Mouse (Mus musculus) left cerebral cortex, adult 2 months (tissue): ENCODE measurements at regions not wholly inside any gene's neighbourhood (a gene's known extent, or its start where the extent isn't known, plus 50 kb on each side); places are given as distances from the start of the nearest gene placed in this dataset.

Source experiments
- DNase-seq, 2 experiments: peaks; one replicate each; pipeline ENCODE4 v3.0.0; 2021 to 2022; ENCODE audit warnings: low spot score in 2 of 2, mixed read lengths in 1 of 2; ENCODE audit errors: extremely low spot score in 1 of 2
- H3K27ac ChIP-seq: fragments of 200-600 bp; 2 replicates; pipeline ENCODE4 v1.8.1; 2022
- H3K4me3 ChIP-seq: fragments of 200-600 bp; 2 replicates; pipeline ENCODE4 v1.8.1; 2022
- CTCF ChIP-seq: fragments of 200-600 bp; IDR thresholded peaks from 2 replicates; pipeline ENCODE4 v1.8.1; 2022; ENCODE audit warnings: antibody characterized with exemption, mild to moderate bottlenecking, moderate library complexity
- intact Hi-C: fragments of 180-260 bp; cut with DNase I; formaldehyde crosslinking; loops from one replicate; pipeline ENCODE4 v1.15.1; 2025

- intact Hi-C loops = no loop called here
- no peak for DNase-seq
- H3K4me3 ChIP-seq = no peak overlapping the region
- no peak overlapping the region for H3K27ac ChIP-seq
- no peak for TF ChIP-seq CTCF
Observed at GRCm38 (mm10) chr9:33209083-33209482, 573.1 kb downstream of the Ets1 start.

GRCm38 (mm10) chr9:33214523-33214922 is 578.5 kb downstream of the Ets1 start:
- intact Hi-C loops = no loop called here
- no peak for DNase-seq
- Histone ChIP-seq H3K4me3 (no peak overlapping the region), H3K27ac (no peak overlapping the region)
- TF ChIP-seq CTCF = no peak

GRCm38 (mm10) chr9:33220981-33221380 is 585.0 kb downstream of the Ets1 start:
- no peak overlapping the region for H3K4me3 ChIP-seq
- intact Hi-C loops = no loop called here
- DNase-seq = no peak
- no peak; the same call in 1 of the 2 replicates for TF ChIP-seq CTCF
- H3K27ac ChIP-seq = no peak overlapping the region

- H3K27ac ChIP-seq = no peak overlapping the region
- DNase-seq = no peak
- no peak overlapping the region for H3K4me3 ChIP-seq
- TF ChIP-seq CTCF = no peak
- intact Hi-C loops = no loop called here
Observed at GRCm38 (mm10) chr9:33222066-33222805, 586.2 kb downstream of the Ets1 start.

GRCm38 (mm10) chr9:33233699-33234131 is 597.7 kb downstream of the Ets1 start:
- no peak overlapping the region for H3K4me3 ChIP-seq
- intact Hi-C loops = no loop called here
- no peak overlapping the region for H3K27ac ChIP-seq
- no peak for TF ChIP-seq CTCF
- no peak for DNase-seq

- H3K4me3 ChIP-seq = no peak overlapping the region
- TF ChIP-seq CTCF = no peak
- no peak overlapping the region for H3K27ac ChIP-seq
- intact Hi-C loops = no loop called here
- no peak for DNase-seq
Observed at GRCm38 (mm10) chr9:33238190-33238589, 602.2 kb downstream of the Ets1 start.

GRCm38 (mm10) chr9:33238846-33239245 is 602.8 kb downstream of the Ets1 start:
- DNase-seq = no peak
- no peak for TF ChIP-seq CTCF
- intact Hi-C loops = no loop called here

GRCm38 (mm10) chr9:33240506-33240905 is 604.5 kb downstream of the Ets1 start:
- no peak for DNase-seq
- intact Hi-C loops = loop anchor here (5.0 kb wide), 1 partner anchor 158 kb away; no protein-coding TSS in a partner anchor
- H3K4me3 ChIP-seq = no peak overlapping the region
- no peak overlapping the region for H3K27ac ChIP-seq
- no peak for TF ChIP-seq CTCF

More at GRCm38 (mm10) chr9:33238846-33239245, 602.8 kb downstream of the Ets1 start:
- Histone ChIP-seq H3K4me3 (no peak overlapping the region), H3K27ac (no peak overlapping the region)

GRCm38 (mm10) chr9:33240914-33241635 is 605.1 kb downstream of the Ets1 start:
- no peak for DNase-seq
- Histone ChIP-seq H3K27ac (no peak overlapping the region), H3K4me3 (no peak overlapping the region)
- TF ChIP-seq CTCF = no peak
- intact Hi-C loops = loop anchor here (5.0 kb wide), 1 partner anchor 159 kb away; no protein-coding TSS in a partner anchor

GRCm38 (mm10) chr9:33246932-33247331 is 610.9 kb downstream of the Ets1 start:
- Histone ChIP-seq H3K4me3 (no peak overlapping the region), H3K27ac (no peak overlapping the region)
- intact Hi-C loops = loop anchor here (1.0 to 2.0 kb wide), 5 partner anchors 152 to 975 kb away; no protein-coding TSS in a partner anchor
- DNase-seq = peak; percentile 52 to 57
- peak; percentile 79 for TF ChIP-seq CTCF

GRCm38 (mm10) chr9:33258241-33258640 is 622.2 kb downstream of the Ets1 start:
- Histone ChIP-seq H3K27ac (no peak overlapping the region), H3K4me3 (no peak overlapping the region)
- intact Hi-C loops = no loop called here
- no peak for DNase-seq
- TF ChIP-seq CTCF = no peak

GRCm38 (mm10) chr9:33260171-33260570 is 624.1 kb downstream of the Ets1 start:
- Histone ChIP-seq H3K4me3 (no peak overlapping the region), H3K27ac (no peak overlapping the region)
- TF ChIP-seq CTCF = peak; percentile 87
- intact Hi-C loops = loop anchor here (1.0 to 10.0 kb wide), 5 partner anchors 452 to 1905 kb away; no protein-coding TSS in a partner anchor
- DNase-seq = peak; percentile 54 to 66
